Mouse (Mus musculus): ENCODE measurements around the gene Tor1b.
"Not testable (repeated sequence)": the region's sequence is repeated elsewhere in the genome, so short reads cannot be mapped to it uniquely, and the experiment has no call there.

Gene Tor1b

DNA sequence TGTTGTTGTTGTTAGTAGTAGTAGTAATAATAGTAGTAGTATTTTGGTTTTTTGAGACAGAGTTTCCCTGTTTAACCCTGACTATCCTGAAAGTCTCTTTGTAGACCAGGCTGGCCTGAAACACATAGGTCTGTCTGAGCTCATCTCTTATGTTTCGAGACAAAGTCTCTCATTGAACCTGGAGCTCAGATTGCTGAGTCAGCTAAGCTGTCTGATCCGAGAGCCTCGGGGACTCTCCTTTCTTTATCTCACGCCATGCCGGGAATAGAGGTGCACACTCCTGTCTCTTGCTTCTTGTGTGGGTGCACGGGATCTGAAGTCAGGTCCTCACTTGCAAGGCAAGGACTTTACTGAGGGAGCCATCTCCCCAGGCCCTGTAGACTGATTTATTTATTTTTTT, 19.7 kb upstream of the Tor1b start:
- no peak for DNase-seq

DNA sequence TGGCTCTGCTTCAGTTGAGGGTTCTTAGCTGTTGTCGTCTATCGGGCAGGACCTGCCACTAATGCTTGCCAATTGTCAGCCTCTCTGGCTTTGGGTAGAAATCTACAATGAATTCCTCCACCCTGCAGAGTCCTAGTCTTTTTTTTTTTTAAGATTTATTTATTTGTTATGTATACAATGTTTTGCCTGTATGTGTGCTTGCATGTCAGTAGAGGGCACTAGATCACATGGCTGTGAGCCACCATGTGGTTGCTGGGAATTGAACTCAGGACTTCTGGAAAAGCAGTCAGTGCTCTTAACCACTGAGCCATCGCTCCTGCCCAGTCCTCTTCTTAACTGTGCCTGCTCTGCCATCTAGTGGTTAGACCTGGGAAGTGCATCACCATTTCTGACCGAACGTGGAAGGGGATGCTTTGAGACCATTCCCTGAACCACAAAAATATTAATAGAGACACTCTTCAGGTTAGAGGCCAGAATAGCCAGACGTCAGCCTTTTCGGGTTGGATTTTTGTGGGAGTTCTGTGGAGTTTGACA, 18.8 kb upstream of the Tor1b start:
- peak; percentile 73 for DNase-seq

DNA sequence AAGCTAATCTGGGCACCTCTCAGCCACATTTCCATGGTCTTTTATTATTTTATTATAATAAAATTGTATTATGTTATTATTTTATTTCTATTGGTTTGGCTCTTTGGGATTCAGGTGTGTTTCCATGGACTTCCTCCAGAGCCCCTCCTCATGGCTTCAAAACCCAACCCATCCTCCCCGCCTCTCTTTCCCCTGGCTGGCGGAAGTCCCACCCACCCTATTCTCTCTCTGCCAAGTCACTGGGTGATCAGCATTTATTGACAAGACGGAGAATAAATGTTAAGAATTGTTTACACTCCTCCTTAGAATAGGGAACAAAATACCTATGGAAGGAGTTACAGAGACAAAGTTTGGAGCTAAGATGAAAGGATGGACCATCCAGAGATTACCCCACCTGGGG, 16.0 kb upstream of the Tor1b start:
- no peak for DNase-seq

DNA sequence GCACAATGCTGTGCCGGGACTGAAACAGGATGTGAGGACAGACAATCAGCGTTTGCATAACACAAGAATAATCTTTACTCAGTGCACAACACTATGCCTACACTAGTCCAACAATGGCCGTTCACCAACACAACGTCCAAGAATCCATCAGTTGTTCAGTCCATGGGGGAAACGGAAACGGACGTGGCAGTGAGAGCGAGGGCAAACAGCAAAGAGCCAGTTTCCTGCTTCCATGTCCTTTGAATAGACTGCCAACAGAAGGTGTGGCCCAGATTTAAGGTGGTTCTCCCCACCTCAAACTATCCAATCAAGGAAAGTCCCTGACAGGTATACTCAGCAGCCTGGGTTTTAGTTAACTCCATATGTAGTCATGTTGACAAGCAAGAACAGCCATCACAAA, 15.0 kb upstream of the Tor1b start:
- no peak for DNase-seq

DNA sequence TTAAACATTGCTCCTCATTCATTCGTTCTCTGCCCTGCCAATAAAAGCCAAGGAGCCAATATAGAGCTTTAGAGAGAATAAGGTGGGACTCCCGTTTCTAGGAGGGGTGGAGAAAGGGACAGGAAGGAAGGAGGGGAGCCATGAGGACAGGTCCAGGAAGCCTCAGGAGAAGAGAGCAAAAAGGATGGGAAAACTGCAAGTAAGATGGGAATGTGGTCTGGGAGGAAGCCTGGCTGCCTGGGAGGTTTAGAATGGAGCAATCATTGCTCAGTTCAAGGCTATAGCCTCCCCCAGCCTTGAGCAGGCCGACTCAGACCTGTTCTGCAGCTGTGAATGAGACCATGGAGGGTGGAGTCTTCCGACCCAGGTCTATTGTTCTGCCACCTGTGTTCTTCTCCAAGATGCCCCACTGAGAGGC, 14.2 kb upstream of the Tor1b start:
- no peak for DNase-seq

DNA sequence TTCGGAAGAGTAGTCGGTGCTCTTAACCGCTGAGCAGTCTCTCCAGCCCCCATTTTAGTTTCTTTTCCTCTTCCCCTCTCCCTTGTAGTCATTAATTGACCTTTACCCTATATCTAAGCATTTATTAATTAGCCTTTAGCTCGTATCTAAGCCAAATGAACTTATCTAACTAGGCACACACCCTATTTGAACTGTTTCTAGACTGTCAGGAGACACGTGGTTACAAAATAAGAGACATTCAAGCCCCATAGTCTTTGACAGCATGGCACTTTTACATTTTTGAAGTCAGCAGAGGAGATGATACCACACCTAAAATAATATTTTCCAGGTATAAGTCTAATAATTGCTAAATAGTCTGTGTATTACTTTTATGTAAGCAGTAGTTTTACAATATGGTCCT, 11.2 kb upstream of the Tor1b start:
- no peak for DNase-seq

DNA sequence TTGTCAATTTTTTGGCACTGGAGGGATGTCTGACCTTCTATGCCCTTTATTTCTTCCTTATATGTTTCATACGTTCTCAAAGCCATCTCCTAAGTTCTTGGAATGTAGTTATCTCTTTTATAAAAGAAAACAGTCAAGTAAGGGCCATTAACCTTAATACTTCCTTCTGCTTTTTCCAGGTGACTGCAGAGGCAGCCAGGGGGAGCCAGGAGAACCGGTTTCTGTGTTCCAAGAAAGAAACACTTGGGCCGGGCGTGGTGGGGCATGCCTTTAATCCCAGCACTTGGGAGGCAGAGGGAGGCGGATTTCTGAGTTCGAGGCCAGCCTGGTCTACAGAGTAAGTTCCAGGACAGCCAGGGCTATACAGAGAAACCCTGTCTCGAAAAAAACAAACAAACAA, 10.6 kb upstream of the Tor1b start:
- not testable (repeated sequence) for DNase-seq

DNA sequence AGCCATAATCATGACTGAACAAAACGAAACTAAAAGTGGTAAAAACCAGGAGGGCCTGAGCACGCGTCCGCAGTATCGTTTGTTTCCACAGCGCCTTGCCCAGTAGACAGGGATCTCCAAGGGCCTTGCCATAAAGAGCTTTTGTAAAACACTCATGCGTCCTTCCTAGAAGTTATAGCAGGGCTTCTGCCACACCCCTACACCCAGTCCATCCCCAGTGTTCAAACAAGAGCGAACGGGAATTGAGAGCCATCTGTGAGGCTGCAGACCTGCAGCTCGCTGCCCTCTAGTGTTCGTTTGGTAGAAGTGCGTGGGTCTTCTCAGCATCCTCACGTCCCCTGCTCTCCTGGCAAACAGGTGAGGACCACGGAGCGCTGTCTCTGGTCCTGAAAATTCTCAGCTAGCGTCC, 10.2 kb upstream of the Tor1b start:
- peak; percentile 77 for DNase-seq

DNA sequence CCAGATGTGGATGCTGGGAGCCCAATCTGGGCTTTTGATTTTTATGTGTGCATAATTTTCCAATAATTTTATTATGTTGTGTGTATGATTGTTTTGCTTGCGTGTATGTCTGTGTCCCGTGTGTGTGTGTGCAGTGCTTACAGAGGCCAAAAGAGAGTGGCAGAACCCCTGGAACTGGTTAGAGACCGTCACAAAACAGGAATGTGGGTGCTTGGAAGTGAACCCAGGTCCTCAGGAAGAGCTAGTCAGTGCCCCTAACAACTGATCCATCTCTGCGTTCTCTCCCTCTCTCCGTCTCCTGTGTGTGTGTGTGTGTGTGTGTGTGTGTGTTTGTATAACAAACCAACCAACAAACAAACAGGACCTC, 319 bp upstream of the Tor1b start:
- no peak for DNase-seq

DNA sequence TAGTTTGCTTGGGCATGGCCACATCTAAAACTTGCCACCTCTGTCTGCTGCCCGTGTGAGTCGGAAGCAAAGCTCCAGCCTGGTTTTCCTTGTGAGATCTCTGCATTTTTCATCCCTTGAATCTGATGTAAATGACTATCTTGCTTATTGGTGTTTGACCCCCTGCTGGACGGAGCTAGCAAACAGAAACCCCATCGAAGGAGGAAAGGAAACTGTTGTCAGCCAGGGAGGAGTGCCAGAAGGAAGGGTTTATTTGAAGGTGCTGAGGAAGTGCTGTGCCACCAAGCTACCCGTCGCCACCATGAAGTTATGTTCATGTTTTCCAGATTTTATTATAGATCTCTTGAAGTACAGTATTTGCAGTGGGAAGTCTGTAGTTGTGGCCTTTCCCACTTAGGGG, 2.0 kb downstream of the Tor1b start:
- DNase-seq, result no peak

DNA sequence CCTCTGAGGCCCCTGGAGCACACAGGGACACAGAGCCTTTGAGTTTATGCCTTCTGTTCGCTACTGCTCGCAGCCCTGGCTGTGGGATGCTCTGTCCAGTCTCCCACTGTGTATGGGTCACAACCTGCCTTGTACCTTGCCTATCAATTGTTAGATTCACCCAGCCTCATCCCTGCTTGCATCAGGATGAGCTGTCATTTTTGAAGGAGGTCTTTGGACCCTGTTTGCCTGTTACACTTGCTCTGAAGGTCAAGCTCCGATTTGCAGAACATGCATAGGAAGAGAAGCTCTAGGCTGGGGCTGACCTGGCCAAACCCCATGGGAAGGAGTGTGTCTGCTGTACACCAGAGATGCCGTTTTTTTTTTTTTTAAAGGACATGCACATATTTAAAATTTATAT, 4.8 kb downstream of the Tor1b start:
- DNase-seq, result no peak

DNA sequence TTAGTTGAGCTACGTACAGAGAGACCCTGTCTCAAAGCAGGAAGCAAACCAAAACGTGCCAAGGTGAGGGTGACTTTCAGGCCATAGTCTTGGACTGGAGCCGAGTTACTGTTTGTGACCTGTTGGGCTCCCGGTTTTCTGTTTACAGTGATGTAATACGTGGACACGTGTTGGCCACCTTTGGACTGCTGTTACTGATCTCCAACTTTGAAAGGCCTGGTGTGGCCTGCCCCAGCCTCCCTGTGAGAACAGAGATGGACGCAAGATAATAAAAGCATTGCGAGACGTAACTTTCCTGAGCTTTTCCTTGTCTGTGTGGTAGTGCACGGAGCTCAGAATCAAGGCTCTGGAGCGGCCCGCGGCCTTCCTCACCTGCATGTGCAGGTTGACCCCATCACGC, 6.0 kb downstream of the Tor1b start:
- DNase-seq, result no peak

DNA sequence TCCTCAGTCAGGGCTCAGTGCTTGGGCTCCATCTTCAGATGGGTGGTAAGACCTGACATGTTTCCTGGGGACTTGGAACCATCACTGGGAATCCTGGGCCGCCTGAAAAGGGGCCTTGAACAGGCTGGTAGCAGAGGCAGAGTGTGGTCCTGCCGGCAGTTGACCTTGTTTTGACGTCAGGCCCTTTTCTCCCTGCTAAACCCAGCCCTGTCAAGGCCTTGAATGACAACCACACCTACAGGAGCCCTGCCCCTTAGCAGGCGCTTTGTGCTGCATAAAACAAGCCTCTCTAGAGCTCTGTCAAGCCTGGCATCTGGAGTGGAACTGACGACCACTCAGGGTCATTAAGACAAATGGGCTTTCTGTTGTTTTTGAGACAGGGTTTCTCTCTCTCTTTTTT, 7.1 kb downstream of the Tor1b start:
- no peak for DNase-seq

DNA sequence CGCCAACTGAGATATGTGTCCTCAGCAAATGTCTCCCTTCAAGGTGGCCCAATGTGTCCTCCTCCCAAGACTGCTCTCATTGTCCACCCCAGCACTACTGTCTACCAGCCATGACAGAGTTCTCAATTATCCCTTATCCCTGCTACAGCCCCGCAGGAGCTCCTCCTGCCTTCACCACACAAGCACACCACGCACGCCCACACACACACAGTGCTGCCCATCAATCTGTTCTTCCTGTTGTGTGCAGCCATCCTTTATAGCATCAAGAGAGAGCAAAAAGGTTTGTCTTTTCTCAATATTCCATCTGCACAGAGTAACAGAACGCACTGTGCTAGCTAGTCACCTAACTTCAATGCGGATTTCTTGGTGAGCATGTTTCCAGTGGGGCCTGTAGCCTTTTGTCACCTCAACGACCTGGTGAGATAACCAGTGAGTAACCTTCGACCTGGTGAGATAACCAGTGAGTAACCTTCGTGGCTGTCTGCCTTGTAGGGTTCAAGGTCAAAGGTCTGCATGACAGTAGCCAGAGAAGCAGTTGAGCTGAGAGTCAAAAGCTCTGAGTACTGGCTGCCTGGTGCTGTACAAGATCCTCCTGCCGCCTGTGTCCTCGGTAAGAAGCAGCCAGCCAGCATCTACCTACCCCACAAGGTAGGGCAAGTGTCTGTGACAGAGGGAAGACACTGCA, 10.0 kb downstream of the Tor1b start:
- no peak for DNase-seq

DNA sequence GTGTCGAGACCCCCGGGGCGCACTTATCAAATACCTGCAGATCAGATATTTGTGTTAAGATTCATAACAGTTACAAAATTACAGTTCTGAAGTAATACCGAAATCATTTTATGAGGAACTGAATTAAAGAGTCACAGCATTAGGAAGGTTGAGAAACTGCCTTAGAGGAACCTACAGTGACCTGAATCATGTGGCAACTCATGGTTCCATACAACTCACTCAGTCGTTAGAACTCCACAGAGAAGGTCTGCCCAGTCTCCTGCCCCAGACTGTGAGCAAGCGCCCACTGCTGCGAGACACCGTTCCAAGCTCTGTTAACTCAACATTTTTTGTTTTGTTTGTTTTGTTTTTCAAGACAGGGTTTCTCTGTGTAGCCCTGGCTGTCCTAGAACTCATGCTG, 12.9 kb downstream of the Tor1b start:
- DNase-seq, result no peak

DNA sequence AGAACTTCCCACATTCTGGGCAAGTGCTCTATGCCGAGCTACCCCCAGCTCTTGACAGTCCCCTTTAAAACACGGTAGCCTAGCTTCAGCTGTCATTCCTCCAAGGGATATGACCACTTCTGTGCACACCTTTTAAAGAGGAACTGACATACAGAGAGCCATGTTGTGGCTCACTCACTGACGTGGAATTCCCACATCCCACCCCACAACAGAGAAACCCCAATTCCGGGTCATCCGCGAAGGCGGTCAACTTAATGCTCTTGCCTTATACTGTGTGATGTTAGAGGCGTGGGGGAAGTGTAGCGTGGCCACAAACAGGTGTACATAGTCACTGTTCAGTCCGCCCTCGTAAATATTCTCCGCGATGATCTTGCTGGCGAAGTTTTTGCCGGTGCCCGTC, 14.1 kb downstream of the Tor1b start:
- DNase-seq, result no peak

DNA sequence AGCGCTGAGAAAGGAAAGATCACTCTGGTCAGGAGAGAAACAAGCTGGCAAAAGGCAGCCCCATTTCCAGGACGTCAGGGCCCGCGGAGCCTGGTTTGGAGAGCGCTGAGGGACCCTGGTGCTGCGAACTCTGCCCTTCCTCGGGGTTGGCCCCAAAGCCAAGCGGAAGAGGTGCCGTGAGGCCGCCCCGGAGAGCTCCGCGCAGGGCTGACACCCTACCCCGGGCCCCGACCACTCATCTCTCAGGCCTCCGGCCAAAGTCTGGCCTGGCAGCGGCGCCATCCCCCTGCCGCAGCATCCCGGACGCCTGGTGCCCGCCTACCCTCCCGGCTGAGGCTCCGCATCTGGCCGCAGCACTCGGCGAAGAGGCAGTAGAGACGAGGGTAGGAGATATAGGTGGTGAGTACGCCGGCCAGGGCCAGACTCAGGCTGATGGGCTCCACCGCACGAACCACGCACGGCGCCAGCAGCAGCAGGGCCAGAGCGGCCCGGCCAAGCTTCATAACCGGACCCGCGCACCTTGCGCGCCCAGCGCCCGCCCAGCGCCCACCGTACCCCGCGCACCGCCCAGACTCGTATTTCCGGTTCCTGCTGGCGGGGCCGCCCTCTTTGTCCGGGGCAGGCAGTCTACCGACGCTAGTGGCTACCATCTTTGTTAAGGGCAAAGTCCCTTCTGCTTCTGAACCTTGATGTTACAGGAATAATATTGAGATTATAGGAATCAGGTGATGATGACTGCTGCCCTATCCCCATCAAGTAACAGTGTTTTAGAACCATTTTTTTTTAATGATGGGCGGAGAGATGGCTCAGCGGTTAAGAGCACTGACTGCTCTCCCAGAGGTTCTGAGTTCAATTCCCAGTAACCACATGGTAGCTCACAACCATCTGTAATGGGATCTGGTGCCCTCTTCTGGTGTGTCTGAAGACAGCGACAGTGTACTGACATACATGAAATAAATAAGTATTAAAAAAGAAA, 14.9 kb downstream of the Tor1b start, which contains the start of gene Tor1a:
Gene Tor1a (minus strand): TSS at position 582 of the 976 bp plus-strand sequence.
- peak; percentile 90 for DNase-seq

DNA sequence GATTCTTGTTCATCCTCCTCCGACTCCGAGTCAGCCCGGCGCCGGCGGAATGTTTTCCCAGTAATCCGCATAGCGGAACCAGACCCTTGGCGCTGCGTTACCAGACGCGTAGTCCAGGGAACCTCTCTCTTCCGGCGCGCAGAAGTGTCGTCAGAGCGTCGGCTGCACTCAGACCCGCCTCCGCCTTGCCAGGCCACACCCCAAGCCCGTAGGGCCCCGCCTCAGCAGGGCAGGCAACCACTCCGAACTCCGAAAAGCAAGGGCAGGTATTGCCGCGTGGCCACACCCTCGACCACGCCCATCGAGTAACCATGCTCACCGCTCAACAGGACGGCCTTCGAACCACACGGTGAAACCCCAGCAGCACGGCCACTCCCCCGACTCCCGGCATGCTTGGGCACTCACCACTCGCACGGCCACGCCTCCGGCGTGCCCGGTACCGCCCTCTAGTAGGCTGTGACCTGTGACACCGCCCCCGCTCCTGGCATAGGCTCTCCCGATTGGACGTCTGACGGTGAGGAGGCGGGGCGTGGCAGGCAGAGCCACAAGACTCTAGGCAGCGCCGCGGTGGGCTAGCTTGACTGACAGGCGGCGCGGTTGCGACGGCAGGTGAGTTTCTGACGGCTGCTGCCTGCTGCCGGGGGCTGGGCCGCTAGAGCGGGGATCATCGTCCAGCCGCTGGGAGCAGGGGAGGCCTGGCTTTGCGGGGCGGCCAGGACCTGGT, 29.2 kb downstream of the Tor1b start, which contains the start of the genes BC005624 and Usp20:
Gene BC005624 (minus strand): TSS at position 412 of the 724 bp plus-strand sequence.
Gene Usp20 (plus strand): TSS at position 490 of the 724 bp plus-strand sequence.
- peak; percentile 100 for DNase-seq

DNA sequence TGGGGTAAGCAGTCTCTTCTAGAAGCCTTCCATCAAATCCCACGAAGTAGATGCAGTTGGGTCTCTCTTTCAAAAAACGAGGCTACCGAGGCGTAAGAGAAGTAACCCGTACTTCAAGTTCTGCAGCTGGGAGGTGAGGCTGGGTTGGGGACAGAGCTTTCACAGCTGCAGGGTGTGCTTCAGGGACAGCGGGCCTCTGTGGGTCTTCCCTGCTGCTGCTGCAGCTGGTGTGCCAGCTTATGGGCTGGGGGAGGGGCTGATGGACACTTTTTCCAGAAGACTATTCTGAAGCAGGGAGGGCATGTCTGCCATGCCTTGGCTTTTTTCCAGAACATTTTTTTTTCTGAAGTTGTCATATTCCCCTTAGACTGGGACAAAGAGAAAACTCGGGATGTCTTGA, 30.3 kb downstream of the Tor1b start:
- DNase-seq, result peak; percentile 33

DNA sequence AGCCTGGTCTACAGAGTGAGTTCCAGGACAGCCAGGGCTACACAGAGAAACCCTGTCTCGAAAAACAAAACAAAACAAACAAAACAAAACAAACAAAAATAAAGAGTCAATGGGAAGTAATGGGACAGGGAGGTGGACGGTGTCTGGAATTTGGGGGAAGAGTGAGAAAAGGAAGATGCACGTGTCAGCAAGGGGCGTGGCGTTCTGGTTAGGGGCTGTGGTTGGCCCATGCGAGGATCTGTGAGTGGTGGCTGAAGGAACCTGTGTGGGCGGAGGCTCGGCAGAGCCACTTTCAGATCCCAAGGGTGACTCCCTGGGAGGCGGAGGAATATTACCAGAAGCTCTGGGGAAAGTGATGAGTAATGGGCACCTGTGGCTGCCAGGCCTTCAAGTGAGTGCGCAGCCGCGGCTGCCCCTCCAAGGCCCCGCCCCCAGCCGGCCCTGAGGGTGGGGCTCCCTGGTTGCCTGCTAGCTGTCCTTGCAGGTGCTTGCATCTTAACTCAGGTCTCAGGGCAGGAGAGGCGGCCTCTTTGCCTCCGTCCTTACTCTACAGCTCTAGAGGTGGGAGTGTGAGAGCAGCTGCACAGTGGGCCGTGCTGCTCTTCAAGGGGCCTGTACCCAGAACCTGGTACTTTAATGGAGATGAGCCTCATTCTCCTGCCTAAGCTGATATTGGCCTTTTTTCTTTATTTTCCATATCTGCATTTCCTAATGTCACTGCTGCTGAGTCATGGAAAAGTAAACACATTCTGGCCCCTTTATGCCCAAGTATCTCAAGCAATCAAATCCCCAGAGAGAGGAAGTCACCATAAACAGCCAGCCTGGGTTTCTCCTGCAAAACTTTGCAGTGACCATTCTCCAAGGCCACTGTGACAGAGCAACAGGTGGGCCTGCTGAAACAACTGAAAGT, 32.6 kb downstream of the Tor1b start:
- peak; percentile 71 for DNase-seq

DNA sequence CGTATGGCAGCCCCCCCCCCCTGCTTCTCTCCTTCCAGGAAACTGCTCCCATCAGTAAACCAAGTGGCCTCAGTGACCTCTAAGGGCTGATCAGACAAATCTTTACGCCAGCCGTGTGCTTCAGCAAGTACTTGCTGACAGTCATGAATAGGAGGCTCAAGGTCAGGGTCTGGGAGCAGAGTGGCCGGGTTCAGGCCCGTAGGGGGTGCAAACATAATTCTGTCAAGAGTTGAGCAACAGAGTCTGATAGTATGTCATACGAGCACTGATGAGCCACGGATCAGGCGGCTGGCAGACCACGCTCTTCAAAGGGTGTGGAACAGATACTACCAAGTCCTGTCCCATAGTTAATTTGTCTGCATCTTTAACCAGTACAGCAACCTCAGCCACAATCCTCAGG, 37.5 kb downstream of the Tor1b start:
- no peak for DNase-seq

DNA sequence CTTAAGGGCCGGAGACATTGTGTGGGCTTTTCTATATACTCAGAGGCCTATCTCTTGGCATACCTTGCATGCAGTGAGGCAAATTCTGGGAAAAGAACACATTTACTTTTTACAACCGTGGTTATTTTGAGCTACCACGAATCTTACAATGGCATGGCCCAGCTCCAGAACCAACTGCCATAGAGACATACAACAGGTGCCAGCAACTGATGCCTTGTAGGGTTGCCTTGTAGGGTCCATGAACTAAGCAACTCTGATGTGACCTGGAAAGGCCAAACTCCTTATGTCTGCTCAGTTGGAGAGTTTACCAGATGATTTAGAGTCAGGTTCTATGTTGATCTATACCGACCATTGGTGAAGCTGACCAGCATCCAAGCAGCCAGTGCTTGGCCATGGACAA, 42.1 kb downstream of the Tor1b start:
- DNase-seq, result no peak
